ENCODE assay signal across 8 mouse cellular contexts in the genomic region with DNA sequence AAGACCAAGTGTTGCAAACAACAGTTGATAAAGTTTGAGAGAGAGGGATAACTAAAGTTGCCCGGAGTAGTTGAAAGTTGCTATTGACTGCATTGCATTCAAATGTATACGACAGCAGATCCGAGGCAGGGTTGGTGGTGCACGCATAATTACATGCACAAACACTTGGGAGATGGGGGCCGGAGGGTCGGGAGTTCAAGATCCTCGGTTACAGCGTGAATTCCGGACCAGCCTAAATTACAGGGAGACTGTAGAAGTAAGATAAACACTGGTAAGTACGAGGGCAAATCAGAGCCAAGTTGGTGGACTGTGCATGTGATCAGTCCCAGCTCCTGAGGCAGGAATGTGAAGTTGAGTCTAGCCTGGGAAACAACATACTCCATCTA. TPM values are rescaled to one million over a fixed set of nuclear protein-coding genes. Genes with fewer than 3 reads are reported as not detected.
DNase-seq lines count a peak whose midpoint lies in the region; ATAC-seq and TF ChIP-seq lines count a peak whose summit lies in the region.

No protein-coding gene starts in this region.

- no peak for TF ChIP-seq EP300 in liver, embryonic 14.5 days (IDR thresholded peaks at IDR 0.05; ENCODE audit: low read depth)

- H3K9me3 ChIP-seq in erythroblast, embryonic 14.5 days (ENCODE audit: control insufficient read depth, low read length), result no peaks in the 10 kb centered on the region
- H3K9me3 ChIP-seq in forebrain, embryonic 14.5 days (replicated peaks; ENCODE audit: control insufficient read depth, low read length), result no peaks in the 10 kb centered on the region
- H3K9me3 ChIP-seq in liver, embryonic 14.5 days (ENCODE audit: control insufficient read depth, low read length), result no peaks in the 10 kb centered on the region

- no peak for DNase-seq in forebrain, embryonic 14.5 days (ENCODE audit: low spot score)
- DNase-seq in liver, embryonic 14.5 days (ENCODE audit: low read depth in 3 of 3, low spot score in 3 of 3), result no peak
- no peak for DNase-seq in adrenal gland, postnatal 4 days (ENCODE audit: low spot score in 2 of 2)
- no peak for DNase-seq in Muller cell, postnatal 12 days (ENCODE audit: inconsistent ontology term)
- DNase-seq in embryo, embryonic 10 days (ENCODE audit: low spot score), result no peak

- peak overlapping the region; percentile 86 for H3ac ChIP-seq in C2C12 (ENCODE audit: control insufficient read depth, insufficient read length, low read depth)

- H3K4me2 ChIP-seq in forebrain, embryonic 14.5 days (ENCODE audit: low read length), result peak overlapping the region; percentile 95
- H3K4me2 ChIP-seq in liver, embryonic 14.5 days (ENCODE audit: low read depth), result peak overlapping the region; percentile 81

- H3K9ac ChIP-seq in forebrain, embryonic 14.5 days (ENCODE audit: low read length), result peak overlapping the region; percentile 90
- peak overlapping the region; percentile 73 for H3K9ac ChIP-seq in liver, embryonic 14.5 days (replicated peaks)

- peak overlapping the region; percentile 79 for H3K4me3 ChIP-seq in erythroblast, embryonic 14.5 days (replicated peaks)
- peak overlapping the region; percentile 86 for H3K4me3 ChIP-seq in C2C12 (ENCODE audit: insufficient read depth, poor library complexity, severe bottlenecking)
- peak overlapping the region; percentile 93 for H3K4me3 ChIP-seq in forebrain, embryonic 14.5 days (ENCODE audit: low read depth, low read length)
- H3K4me3 ChIP-seq in liver, embryonic 14.5 days (ENCODE audit: insufficient read depth in 1 of 2, low read depth in 2 of 2, low read length in 2 of 2), result peak overlapping the region; percentile 81 to 86

- peaks cover 31% of the 10 kb centered on the region for H3K36me3 ChIP-seq in erythroblast, embryonic 14.5 days (ENCODE audit: control insufficient read depth)
- peaks cover 25% of the 10 kb centered on the region for H3K36me3 ChIP-seq in C2C12 (ENCODE audit: control insufficient read depth, insufficient read depth)
- peaks cover 28% of the 10 kb centered on the region for H3K36me3 ChIP-seq in forebrain, embryonic 14.5 days (ENCODE audit: control insufficient read depth, insufficient read depth, low read length)
- peaks cover 13% of the 10 kb centered on the region for H3K36me3 ChIP-seq in liver, embryonic 14.5 days (replicated peaks; ENCODE audit: control insufficient read depth, insufficient read depth, low read depth)

- WGBS in forebrain, embryonic 14.5 days, result 3% methylated on average over 10 of the region's 10 CpGs
- 2% methylated on average over 10 of the region's 10 CpGs for WGBS in liver, embryonic 14.5 days (ENCODE audit: insufficient replicate concordance)

- H3K27me3 ChIP-seq in erythroblast, embryonic 14.5 days (ENCODE audit: control insufficient read depth), result no peaks in the 10 kb centered on the region
- no peaks in the 10 kb centered on the region for H3K27me3 ChIP-seq in C2C12 (ENCODE audit: control insufficient read depth, insufficient read depth, insufficient read length)
- no peaks in the 10 kb centered on the region for H3K27me3 ChIP-seq in forebrain, embryonic 14.5 days (replicated peaks; ENCODE audit: control insufficient read depth, insufficient read depth, low read length)
- no peaks in the 10 kb centered on the region for H3K27me3 ChIP-seq in liver, embryonic 14.5 days (ENCODE audit: control insufficient read depth, insufficient read depth, low read length)

- peaks cover 22% of the 10 kb centered on the region for H3K79me2 ChIP-seq in C2C12 (ENCODE audit: control insufficient read depth, insufficient read depth)

- no peak for ATAC-seq in erythroblast, adult 5-6 weeks (replicated peaks; ENCODE audit: low FRiP score, poor library complexity, severe bottlenecking)
- peak; percentile 64 for ATAC-seq in forebrain, embryonic 14.5 days
- peak; percentile 24; the same call in 1 of the 2 replicates for ATAC-seq in liver, embryonic 14.5 days (ENCODE audit: insufficient read depth)

- H3K79me3 ChIP-seq in C2C12 (ENCODE audit: low read depth), result peaks cover 16% of the 10 kb centered on the region

- peaks cover 22% of the 10 kb centered on the region for H3K4me1 ChIP-seq in erythroblast, embryonic 14.5 days (ENCODE audit: control insufficient read depth)
- peaks cover 7% of the 10 kb centered on the region for H3K4me1 ChIP-seq in forebrain, embryonic 14.5 days (ENCODE audit: control insufficient read depth, insufficient read depth, low read length)
- peaks cover 10 to 11% of the 10 kb centered on the region in 2 experiments for H3K4me1 ChIP-seq in liver, embryonic 14.5 days (replicated peaks; ENCODE audit: control insufficient read depth in 2 of 2, insufficient read depth in 2 of 2, low read length in 1 of 2)

- H3K27ac ChIP-seq in forebrain, embryonic 14.5 days (ENCODE audit: low read depth, low read length), result no peak overlapping the region
- H3K27ac ChIP-seq in liver, embryonic 14.5 days, result no peak overlapping the region

- TF ChIP-seq CTCF in C2C12 (IDR thresholded peaks at IDR 0.05; ENCODE audit: control insufficient read depth, insufficient read depth, insufficient read length), result no peak
- no peak for TF ChIP-seq CTCF in liver, embryonic 14.5 days (IDR thresholded peaks at IDR 0.05; ENCODE audit: low read depth)

TF ChIP-seq in C2C12, 6 proteins besides CTCF, POLR2A, EP300 and RAD21:
- TF ChIP-seq CEBPB (IDR thresholded peaks at IDR 0.05; ENCODE audit: low read depth) (no peak), FOSL1 (IDR thresholded peaks at IDR 0.05; ENCODE audit: insufficient read depth, low read length, poor library complexity, severe bottlenecking) (no peak), MYOD1 (IDR thresholded peaks at IDR 0.05; ENCODE audit: control insufficient read depth, insufficient read length, low read depth) (no peak), USF1 (IDR thresholded peaks at IDR 0.05; ENCODE audit: low read depth) (no peak), MAX (IDR thresholded peaks at IDR 0.05) (no peak), MYOG (IDR thresholded peaks at IDR 0.05; ENCODE audit: control insufficient read depth, extremely low read depth, insufficient read length) (no peak)

RNA-seq across cellular contexts. Expression of gene Smn1, which starts 0.6 kb away (rescaled TPM):
- polyA plus RNA-seq in erythroblast, embryonic 14.5 days (2012), result 3.3 and 4.1 TPM in 2 replicates
- 15.9 and 19.4 TPM in 2 replicates for total RNA-seq in erythroblast, adult 5-6 weeks (2015; ENCODE audit: low replicate concordance)
- 7.8 and 14.7 TPM in 2 replicates for total RNA-seq in erythroblast, adult 5-6 weeks (2017; ENCODE audit: low replicate concordance)
- 72.8 TPM for polyA plus RNA-seq in C2C12 (2012; fragmentation: generic; extraction: Trizol)
- 57.0 and 61.0 TPM in 2 replicates for polyA plus RNA-seq in forebrain, embryonic 14.5 days (2014; fragmentation: Nextera tagmentation; extraction: Ambion mirVana)
- 17.4 and 26.2 TPM in 2 replicates for polyA plus RNA-seq in liver, embryonic 14.5 days (2012; rRNA removed)
- polyA plus RNA-seq in liver, embryonic 14.5 days (2014; fragmentation: Nextera tagmentation; extraction: Ambion mirVana), result 22.8 and 23.5 TPM in 2 replicates
- 10 to 100 TPM; 52.3 to 57.0 TPM for total RNA-seq in adrenal gland, postnatal 4 days (2021)

RNA-seq across cellular contexts. Expression of gene Serf1, which starts 17.4 kb away (rescaled TPM):
- 0.76 and 1.0 TPM in 2 replicates for polyA plus RNA-seq in erythroblast, embryonic 14.5 days (2012)
- total RNA-seq in erythroblast, adult 5-6 weeks (2015; ENCODE audit: low replicate concordance), result 1.3 and 10.2 TPM in 2 replicates
- total RNA-seq in erythroblast, adult 5-6 weeks (2017; ENCODE audit: low replicate concordance), result 4.9 and 10.2 TPM in 2 replicates
- 30.0 TPM for polyA plus RNA-seq in C2C12 (2012; fragmentation: generic; extraction: Trizol)
- polyA plus RNA-seq in forebrain, embryonic 14.5 days (2014; fragmentation: Nextera tagmentation; extraction: Ambion mirVana), result 409 and 411 TPM in 2 replicates
- 4.3 and 8.9 TPM in 2 replicates for polyA plus RNA-seq in liver, embryonic 14.5 days (2012; rRNA removed)
- 20.2 and 21.7 TPM in 2 replicates for polyA plus RNA-seq in liver, embryonic 14.5 days (2014; fragmentation: Nextera tagmentation; extraction: Ambion mirVana)
- total RNA-seq in adrenal gland, postnatal 4 days (2021), result 10 to 100 TPM; 31.0 to 34.5 TPM

RNA-seq across cellular contexts. Expression of gene Bdp1, which starts 21.4 kb away (rescaled TPM):
- 0.13 and 0.21 TPM in 2 replicates for polyA plus RNA-seq in erythroblast, embryonic 14.5 days (2012)
- total RNA-seq in erythroblast, adult 5-6 weeks (2015; ENCODE audit: low replicate concordance), result 12.3 and 30.1 TPM in 2 replicates
- total RNA-seq in erythroblast, adult 5-6 weeks (2017; ENCODE audit: low replicate concordance), result 21.9 and 26.1 TPM in 2 replicates
- polyA plus RNA-seq in C2C12 (2012; fragmentation: generic; extraction: Trizol), result 3.0 TPM
- 18.0 and 24.1 TPM in 2 replicates for polyA plus RNA-seq in forebrain, embryonic 14.5 days (2014; fragmentation: Nextera tagmentation; extraction: Ambion mirVana)
- 3.4 and 5.4 TPM in 2 replicates for polyA plus RNA-seq in liver, embryonic 14.5 days (2012; rRNA removed)
- polyA plus RNA-seq in liver, embryonic 14.5 days (2014; fragmentation: Nextera tagmentation; extraction: Ambion mirVana), result 7.8 and 8.7 TPM in 2 replicates
- 10 to 100 TPM; 28.3 to 30.3 TPM for total RNA-seq in adrenal gland, postnatal 4 days (2021)

Comparison
In these comparisons a context has a peak if more than half of its experiments do, and no peak if none do; other contexts are left out.
1. RNA of gene Serf1, which starts 17.4 kb away (polyA plus RNA-seq): 409 to 411 TPM in forebrain, embryonic 14.5 days; 30.0 TPM in C2C12 (single experiment), 4.3 to 21.7 TPM in liver, embryonic 14.5 days and 0.76 to 1.0 TPM in erythroblast, embryonic 14.5 days; every median in the first group is over 10 times any median in the second.
2. Peak in every context shown above with its lines, with median percentiles within 50 percentile points of each other: H3K4me3 ChIP-seq.